Mouse (Mus musculus) forebrain, embryonic 10.5 days (tissue): ENCODE results near the gene Gm49395. TPM values are rescaled to one million over a fixed set of nuclear protein-coding genes. Genes with fewer than 3 reads are reported as not detected.

Experiments used
- DNase-seq: peaks from one replicate; pipeline ENCODE4 v3.0.0-alpha.2; 2017; ENCODE audit warnings: low spot score; ENCODE audit errors: extremely low spot score
- H3K27ac ChIP-seq: fragments of 300-500 bp; sonication (generic); 2 replicates; pipeline ENCODE4 v1.5.1; 2016; ENCODE audit warnings: mild to moderate bottlenecking
- H3K27me3 ChIP-seq: fragments of 300-500 bp; sonication (generic); 2 replicates; pipeline ENCODE4 v1.6.1; 2016; ENCODE audit warnings: mild to moderate bottlenecking; ENCODE audit not compliant: poor library complexity, severe bottlenecking
- H3K36me3 ChIP-seq: fragments of 300-500 bp; sonication (generic); replicated peaks from 2 replicates; pipeline ENCODE4 v1.6.1; 2016; ENCODE audit warnings: mild to moderate bottlenecking, moderate library complexity
- H3K4me1 ChIP-seq: fragments of 300-500 bp; sonication (generic); 2 replicates; pipeline ENCODE4 v1.6.1; 2016
- H3K4me3 ChIP-seq: fragments of 300-500 bp; sonication (generic); 2 replicates; pipeline ENCODE4 v1.5.1; 2016; ENCODE audit warnings: mild to moderate bottlenecking, moderate library complexity
- H3K9me3 ChIP-seq: fragments of 300-500 bp; sonication (generic); 2 replicates; pipeline ENCODE4 v1.6.1; 2016; ENCODE audit warnings: mild to moderate bottlenecking, moderate library complexity
- WGBS: fragments of 180-500 bp; shearing (Covaris S2); methylation state at CpG from one replicate; pipeline ENCODE4 v1.1.7; 2016; 5-methylcytosine and 5-hydroxymethylcytosine counted together
- polyA plus RNA-seq: library from polyadenylated mRNA; unstranded; fragments of >200 nt; fragmentation: Nextera tagmentation; extraction: Ambion mirVana; gene quantifications from 2 replicates; pipeline ENCODE4 v1.2.1, GENCODE M21; 2016

The Gm49395 gene
- polyA plus RNA-seq, 1 experiment from 2014 or later, result 1.7 TPM

GRCm38 (mm10) chr13:114992260-114993014, 109.3 kb downstream of the Gm49395 start:
- WGBS, result 28% methylated on average over 14 of the region's 14 CpGs
- H3K4me3 ChIP-seq, result peak overlapping the region; percentile 6; the same call in 1 of the 2 replicates
- DNase-seq, result peak; percentile 31
- peak overlapping the region; percentile 82 for H3K27ac ChIP-seq
- H3K9me3 ChIP-seq, result no peaks in the 10 kb centered on the region
- H3K4me1 ChIP-seq, result peaks cover 23% of the 10 kb centered on the region
- no peaks in the 10 kb centered on the region for H3K36me3 ChIP-seq
- no peaks in the 10 kb centered on the region for H3K27me3 ChIP-seq

GRCm38 (mm10) chr13:114987668-114988067, 114.1 kb downstream of the Gm49395 start:
- Histone ChIP-seq H3K9me3 (no peaks in the 10 kb centered on the region), H3K4me3 (no peak overlapping the region), H3K27me3 (no peaks in the 10 kb centered on the region), H3K4me1 (peaks cover 16% of the 10 kb centered on the region), H3K27ac (no peak overlapping the region), H3K36me3 (no peaks in the 10 kb centered on the region)
- 80% methylated on average over 6 of the region's 6 CpGs for WGBS
- DNase-seq, result no peak

GRCm38 (mm10) chr13:114987161-114987560, 114.6 kb downstream of the Gm49395 start:
- no peaks in the 10 kb centered on the region for H3K36me3 ChIP-seq
- DNase-seq, result no peak
- no peaks in the 10 kb centered on the region for H3K9me3 ChIP-seq
- H3K27me3 ChIP-seq, result no peaks in the 10 kb centered on the region
- 76% methylated on average over 2 of the region's 2 CpGs for WGBS
- H3K27ac ChIP-seq, result no peak overlapping the region
- H3K4me3 ChIP-seq, result no peak overlapping the region
- peaks cover 11% of the 10 kb centered on the region for H3K4me1 ChIP-seq

Other genes with a start within 250 kb of the Gm49395 start
- gene Itga2, start 169.8 kb downstream of the Gm49395 start, polyA plus RNA-seq, result 1.2 and 1.6 TPM in 2 replicates
- gene Pelo, start 11.7 kb downstream of the Gm49395 start, polyA plus RNA-seq, result 5.1 and 6.4 TPM in 2 replicates
- 2.5 and 3.8 TPM in 2 replicates for gene Itga1, start within 50 bp of the Gm49395 start, polyA plus RNA-seq